34 mouse cellular contexts compared by ENCODE assay signal in the genomic region with DNA sequence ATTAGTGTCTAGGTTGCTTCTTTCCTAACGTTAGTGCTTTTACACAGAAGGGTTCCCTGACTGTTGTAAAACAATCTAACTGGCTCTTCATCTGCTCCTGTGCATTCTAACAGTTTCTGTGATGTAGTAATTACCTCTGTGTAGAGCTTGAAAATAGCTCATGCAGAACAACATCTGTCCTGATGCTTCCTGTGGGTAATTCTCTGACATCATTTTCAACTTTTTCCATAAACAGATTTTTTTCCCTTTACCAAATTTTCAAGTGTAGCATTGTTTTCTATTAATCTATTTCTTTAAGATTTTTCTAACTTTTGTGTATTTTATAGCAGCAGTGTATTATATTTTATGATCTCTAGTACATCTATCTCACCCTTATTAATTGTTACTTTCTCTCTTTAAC.
"Had no signal": no experiment of that assay in that cellular context is flagged by ENCODE, and none has a peak within 500 bp of the region (broad histone marks: within the 10 kb centered on the region; RNA-seq: fewer than 3 reads in every experiment).

No protein-coding gene starts in this region.

- H3K27me3 ChIP-seq: heart, embryonic 12.5 days; heart, embryonic 13.5 days; heart, embryonic 15.5 days; hindbrain, embryonic 12.5 days; hindbrain, embryonic 13.5 days; hindbrain, embryonic 15.5 days; intestine, embryonic 15.5 days; kidney, embryonic 15.5 days had no signal

- ATAC-seq: hindbrain, embryonic 16.5 days; hindbrain, postnatal 0 days; inflammation-experienced regulatory T-cells, adult 6 months; intestine, embryonic 15.5 days; intestine, embryonic 16.5 days; intestine, postnatal 0 days had no signal

- H3K9me3 ChIP-seq: heart, embryonic 12.5 days; heart, embryonic 13.5 days; heart, embryonic 15.5 days; hindbrain, embryonic 10.5 days; hindbrain, embryonic 12.5 days; hindbrain, embryonic 13.5 days; hindbrain, embryonic 15.5 days; intestine, embryonic 15.5 days; kidney, embryonic 15.5 days had no signal

- H3K4me1 ChIP-seq: heart, embryonic 12.5 days; heart, embryonic 13.5 days; heart, embryonic 15.5 days; hindbrain, embryonic 10.5 days; hindbrain, embryonic 12.5 days; hindbrain, embryonic 13.5 days; hindbrain, embryonic 15.5 days; intestine, embryonic 15.5 days; kidney, embryonic 15.5 days had no signal

- H3K4me3 ChIP-seq: heart, embryonic 12.5 days; heart, embryonic 13.5 days; heart, embryonic 15.5 days; hindbrain, embryonic 10.5 days; hindbrain, embryonic 12.5 days; hindbrain, embryonic 13.5 days; hindbrain, embryonic 15.5 days; intestine, embryonic 15.5 days; kidney, embryonic 15.5 days; layer of hippocampus, adult 2 months; left cerebral cortex, adult 2 months had no signal

- H3K9ac ChIP-seq: heart, embryonic 12.5 days; heart, embryonic 13.5 days; heart, embryonic 15.5 days; hindbrain, embryonic 12.5 days; hindbrain, embryonic 13.5 days; hindbrain, embryonic 14.5 days; hindbrain, embryonic 15.5 days; intestine, embryonic 15.5 days; kidney, embryonic 15.5 days had no signal

- H3K27ac ChIP-seq: heart, embryonic 13.5 days; heart, embryonic 15.5 days; hindbrain, embryonic 10.5 days; hindbrain, embryonic 12.5 days; hindbrain, embryonic 13.5 days; hindbrain, embryonic 14.5 days; hindbrain, embryonic 15.5 days; hindbrain, postnatal 0 days; intestine, embryonic 15.5 days; kidney, embryonic 15.5 days; kidney, postnatal 0 days; layer of hippocampus, adult 2 months; left cerebral cortex, adult 2 months had no signal

- H3K4me2 ChIP-seq: heart, embryonic 12.5 days; heart, embryonic 13.5 days; heart, embryonic 15.5 days; hindbrain, embryonic 12.5 days; hindbrain, embryonic 13.5 days; hindbrain, embryonic 14.5 days; hindbrain, embryonic 15.5 days; intestine, embryonic 15.5 days; kidney, embryonic 15.5 days had no signal

- DNase-seq: heart, postnatal 10 days; heart, postnatal 14 days; heart, postnatal 36 days; heart, postnatal 4 days; kidney, adult 11 months; kidney, adult 18-20 months; kidney, adult 2 months; kidney, adult 8-10 months; kidney, adult 9 months; kidney, postnatal 10 days; kidney, postnatal 14 days; kidney, postnatal 25 days; kidney, postnatal 36 days; kidney, postnatal 4 days; layer of hippocampus, adult 9-11 months; layer of hippocampus, postnatal 36 days had no signal

- H3K36me3 ChIP-seq: heart, embryonic 12.5 days; heart, embryonic 13.5 days; heart, embryonic 15.5 days; hindbrain, embryonic 10.5 days; hindbrain, embryonic 12.5 days; hindbrain, embryonic 13.5 days; hindbrain, embryonic 15.5 days; intestine, embryonic 15.5 days; kidney, embryonic 15.5 days had no signal
